Mouse (Mus musculus): ENCODE results near the gene Gm8797. TPM values are rescaled to one million over a fixed set of nuclear protein-coding genes. Genes with fewer than 3 reads are reported as not detected.
"Not testable (repeated sequence)": the region's sequence is repeated elsewhere in the genome, so short reads cannot be mapped to it uniquely, and the experiment has no call there.

Gene Gm8797
- total RNA-seq (2021) = 1 to 10 TPM; 5.9 to 6.2 TPM
- long read RNA-seq, experiment 1, partial matches to known transcripts = 0 of 4 reads
- long read RNA-seq, experiment 1, other reads (novel, unspliced or antisense) = 0 of 4 reads
- long read RNA-seq, experiment 2, partial matches to known transcripts = 0 of 4 reads
- long read RNA-seq, experiment 2, other reads (novel, unspliced or antisense) = 0 of 4 reads

- intact Hi-C loops (cut with DNase I); H3K4me3 ChIP-seq; DNase-seq; H3K27ac ChIP-seq: not testable (repeated sequence)
Observed at GRCm38 (mm10) chr3:5750506-5750905, at the start of gene Gm8797. TSS of gene Gm8797 (plus strand) at chr3:5750806.

- Histone ChIP-seq H3K4me3 (no peak overlapping the region), H3K27ac (no peak overlapping the region)
- no peak for DNase-seq
- intact Hi-C loops (cut with DNase I) = no loop called here
- no peak for TF ChIP-seq CTCF (IDR thresholded peaks at IDR 0.05)
Observed at GRCm38 (mm10) chr3:5714481-5714880, 36.1 kb upstream of the Gm8797 start.

DNA sequence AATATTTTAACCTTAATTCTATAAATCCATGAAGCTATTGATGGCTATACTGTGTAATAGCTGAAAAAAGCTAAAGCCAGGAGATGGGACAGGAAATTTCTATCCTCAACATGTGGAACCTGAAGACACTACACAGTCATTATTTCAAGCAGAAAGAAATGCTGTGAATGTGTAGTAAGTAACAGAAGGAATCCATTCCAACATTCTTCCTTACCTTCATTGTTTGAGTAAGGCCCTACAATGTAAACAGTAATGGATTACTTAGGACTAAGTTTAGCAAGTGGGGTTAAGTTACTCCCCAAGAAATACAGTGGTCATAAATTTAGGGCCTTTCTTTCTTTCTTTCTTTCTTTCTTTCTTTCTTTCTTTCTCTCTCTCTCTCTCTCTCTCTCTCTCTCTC, 17.7 kb upstream of the Gm8797 start:
- no peak for DNase-seq
- no peak overlapping the region for H3K27ac ChIP-seq
- no peak overlapping the region for H3K4me3 ChIP-seq
- intact Hi-C loops (cut with DNase I) = no loop called here
- TF ChIP-seq CTCF (IDR thresholded peaks at IDR 0.05) = no peak

- intact Hi-C loops (cut with DNase I) = no loop called here
- Histone ChIP-seq H3K27ac (no peak overlapping the region), H3K4me3 (no peak overlapping the region)
- no peak for TF ChIP-seq CTCF (IDR thresholded peaks at IDR 0.05)
- DNase-seq = no peak
Observed at GRCm38 (mm10) chr3:5754763-5755478, 4.3 kb downstream of the Gm8797 start.

DNA sequence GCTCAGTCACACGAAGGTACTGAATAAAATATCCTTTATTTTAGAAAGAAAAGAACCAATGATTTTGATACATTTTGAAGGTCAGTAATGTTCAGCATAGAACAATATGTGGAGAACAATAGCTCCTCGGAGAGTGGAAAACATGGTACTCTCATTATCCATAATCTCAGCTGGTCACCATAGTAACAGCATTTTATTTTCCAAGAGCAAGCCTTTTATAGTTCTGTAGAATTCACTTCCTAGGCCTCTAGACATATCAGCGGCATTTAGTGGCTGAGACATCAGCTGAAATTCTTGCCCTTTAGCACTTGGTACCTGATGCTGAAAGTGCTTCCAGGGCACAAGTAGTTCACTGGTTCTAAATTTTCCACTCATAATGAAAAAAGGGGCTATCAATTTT, 15.7 kb downstream of the Gm8797 start:
- TF ChIP-seq CTCF (IDR thresholded peaks at IDR 0.05) = no peak
- no peak for DNase-seq
- Histone ChIP-seq H3K4me3 (no peak overlapping the region), H3K27ac (no peak overlapping the region)
- intact Hi-C loops (cut with DNase I) = no loop called here

- intact Hi-C loops (cut with DNase I) = no loop called here
- DNase-seq = no peak
- Histone ChIP-seq H3K27ac (no peak overlapping the region), H3K4me3 (no peak overlapping the region)
- no peak for TF ChIP-seq CTCF (IDR thresholded peaks at IDR 0.05)
Observed at GRCm38 (mm10) chr3:5776894-5777293, 26.3 kb downstream of the Gm8797 start.
